In genomic region chr7:51227136-51227535, GRCm38 (mm10) we compare ENCODE assay signal across 16 mouse cellular contexts.
DNase-seq lines count a peak whose midpoint lies in the region; ATAC-seq and TF ChIP-seq lines count a peak whose summit lies in the region.
"Had no signal": no experiment of that assay in that cellular context is flagged by ENCODE, and none has a peak within 500 bp of the region (broad histone marks: within the 10 kb centered on the region; RNA-seq: fewer than 3 reads in every experiment).

No protein-coding gene starts in this region.

- 53% methylated on average over 5 of the region's 5 CpGs for WGBS in hindbrain, embryonic 14.5 days
- WGBS in hindbrain, embryonic 10.5 days = 83% methylated on average over 5 of the region's 5 CpGs
- 80% methylated on average over 5 of the region's 5 CpGs for WGBS in midbrain, embryonic 11.5 days
- WGBS in midbrain, postnatal 0 days = 61% methylated on average over 5 of the region's 5 CpGs

- H3K4me2 ChIP-seq in hindbrain, embryonic 14.5 days (replicated peaks) = no peak overlapping the region
- H3K4me2 ChIP-seq in midbrain, embryonic 11.5 days = no peak overlapping the region
- no peak overlapping the region for H3K4me2 ChIP-seq in midbrain, postnatal 0 days (ENCODE audit: low read depth, low read length, poor library complexity, severe bottlenecking)
- H3K4me2 ChIP-seq: hindbrain, embryonic 15.5 days; stomach, embryonic 15.5 days had no signal

- no peak overlapping the region; the same call in 1 of the 2 replicates for H3K27ac ChIP-seq in hindbrain, embryonic 14.5 days
- H3K27ac ChIP-seq in hindbrain, embryonic 10.5 days = no peak overlapping the region
- H3K27ac ChIP-seq in midbrain, embryonic 11.5 days (ENCODE audit: low read depth, low read length) = no peak overlapping the region
- H3K27ac ChIP-seq in midbrain, postnatal 0 days (ENCODE audit: low read depth, low read length) = no peak overlapping the region
- H3K27ac ChIP-seq: hindbrain, embryonic 15.5 days; stomach, embryonic 15.5 days had no signal

- H3K4me1 ChIP-seq in hindbrain, embryonic 14.5 days (replicated peaks; ENCODE audit: control insufficient read depth, insufficient read depth, low read length) = no peaks in the 10 kb centered on the region
- H3K4me1 ChIP-seq in hindbrain, embryonic 10.5 days (replicated peaks) = no peaks in the 10 kb centered on the region
- no peaks in the 10 kb centered on the region for H3K4me1 ChIP-seq in midbrain, embryonic 11.5 days (ENCODE audit: control insufficient read depth, insufficient read depth, low read length)
- H3K4me1 ChIP-seq in midbrain, postnatal 0 days (ENCODE audit: insufficient read depth, low read length) = no peaks in the 10 kb centered on the region
- H3K4me1 ChIP-seq: stomach, embryonic 15.5 days had no signal

- TF ChIP-seq CTCF in midbrain, postnatal 0 days (IDR thresholded peaks at IDR 0.05) = no peak

- no peaks in the 10 kb centered on the region for H3K27me3 ChIP-seq in hindbrain, embryonic 14.5 days (ENCODE audit: control insufficient read depth, insufficient read depth, low read length)
- no peaks in the 10 kb centered on the region for H3K27me3 ChIP-seq in hindbrain, embryonic 10.5 days (ENCODE audit: insufficient read depth, poor library complexity, severe bottlenecking)
- H3K27me3 ChIP-seq in midbrain, embryonic 11.5 days (ENCODE audit: control insufficient read depth, insufficient read depth, low read length) = no peaks in the 10 kb centered on the region
- H3K27me3 ChIP-seq in midbrain, postnatal 0 days (ENCODE audit: insufficient read depth, low read length) = no peaks in the 10 kb centered on the region
- H3K27me3 ChIP-seq: hindbrain, embryonic 15.5 days; stomach, embryonic 15.5 days had no signal

- peak; percentile 29 for DNase-seq in hindbrain, embryonic 14.5 days (ENCODE audit: low spot score)
- no peak for DNase-seq in hindbrain, embryonic 10.5 days (ENCODE audit: low spot score)
- peak; percentile 23 for DNase-seq in midbrain, embryonic 11.5 days (ENCODE audit: low spot score, missing footprints)
- no peak for DNase-seq in midbrain, postnatal 0 days (ENCODE audit: low spot score)
- DNase-seq in left cerebral cortex, postnatal 36 days (ENCODE audit: low spot score in 2 of 2) = peak; percentile 9 to 19
- DNase-seq in adrenal gland, postnatal 10 days = no peak
- DNase-seq in spleen, postnatal 10 days (ENCODE audit: low spot score in 2 of 2) = no peak
- DNase-seq: adrenal gland, postnatal 25 days; cerebellum, adult 11-12 months; kidney, adult 18-20 months; liver; lung, adult 2 months; thymus, postnatal 25 days had no signal

- H3K9ac ChIP-seq in hindbrain, embryonic 14.5 days = no peak overlapping the region
- no peak overlapping the region for H3K9ac ChIP-seq in midbrain, embryonic 11.5 days (ENCODE audit: low read length)
- no peak overlapping the region for H3K9ac ChIP-seq in midbrain, postnatal 0 days (replicated peaks; ENCODE audit: low read length, poor library complexity, severe bottlenecking)
- H3K9ac ChIP-seq: hindbrain, embryonic 15.5 days; stomach, embryonic 15.5 days had no signal

- intact Hi-C loops in left cerebral cortex, postnatal 36 days (cut with DNase I) = no loop called here

- H3K4me3 ChIP-seq in hindbrain, embryonic 14.5 days (replicated peaks; ENCODE audit: low read length) = no peak overlapping the region
- H3K4me3 ChIP-seq in hindbrain, embryonic 10.5 days = no peak overlapping the region
- H3K4me3 ChIP-seq in midbrain, embryonic 11.5 days (ENCODE audit: low read depth, low read length) = no peak overlapping the region
- H3K4me3 ChIP-seq in midbrain, postnatal 0 days (ENCODE audit: low read depth, low read length) = no peak overlapping the region
- H3K4me3 ChIP-seq: hindbrain, embryonic 15.5 days; stomach, embryonic 15.5 days had no signal

- H3K36me3 ChIP-seq in hindbrain, embryonic 14.5 days (replicated peaks; ENCODE audit: control insufficient read depth, insufficient read depth) = no peaks in the 10 kb centered on the region
- no peaks in the 10 kb centered on the region for H3K36me3 ChIP-seq in hindbrain, embryonic 10.5 days
- no peaks in the 10 kb centered on the region for H3K36me3 ChIP-seq in midbrain, embryonic 11.5 days (ENCODE audit: control insufficient read depth, insufficient read depth, low read length)
- H3K36me3 ChIP-seq in midbrain, postnatal 0 days (ENCODE audit: insufficient read depth, low read length) = no peaks in the 10 kb centered on the region
- H3K36me3 ChIP-seq: G1E; hindbrain, embryonic 15.5 days; stomach, embryonic 15.5 days had no signal

- ATAC-seq in hindbrain, embryonic 14.5 days (ENCODE audit: low FRiP score) = no peak
- ATAC-seq in midbrain, embryonic 11.5 days (ENCODE audit: low FRiP score) = no peak
- no peak for ATAC-seq in midbrain, postnatal 0 days (ENCODE audit: low FRiP score)

- no peaks in the 10 kb centered on the region for H3K9me3 ChIP-seq in hindbrain, embryonic 14.5 days (ENCODE audit: control insufficient read depth, low read length)
- no peaks in the 10 kb centered on the region for H3K9me3 ChIP-seq in hindbrain, embryonic 10.5 days
- no peaks in the 10 kb centered on the region for H3K9me3 ChIP-seq in midbrain, embryonic 11.5 days (ENCODE audit: control insufficient read depth, low read length)
- no peaks in the 10 kb centered on the region for H3K9me3 ChIP-seq in midbrain, postnatal 0 days (ENCODE audit: low read length)
- H3K9me3 ChIP-seq: hindbrain, embryonic 15.5 days; stomach, embryonic 15.5 days had no signal

Comparison
In these comparisons a context has a peak if more than half of its experiments do, and no peak if none do; other contexts are left out.
1. DNase-seq: peak in hindbrain, embryonic 14.5 days (single experiment), midbrain, embryonic 11.5 days (single experiment) and left cerebral cortex, postnatal 36 days (2 of 2); none in hindbrain, embryonic 10.5 days (single experiment), midbrain, postnatal 0 days (single experiment), adrenal gland, postnatal 10 days (single experiment) and spleen, postnatal 10 days (0 of 2).